Mouse (Mus musculus) kidney, postnatal 25 days (tissue): Measurements from ENCODE around the gene Zc3h7b.

Experiments used
- DNase-seq, 2 experiments: peaks; one replicate each; pipeline ENCODE4 v3.0.0; 2021; ENCODE audit warnings: mixed read lengths in 2 of 2

Zc3h7b gene

GRCm38 (mm10) chr15:81797861-81798260 is 53.0 kb downstream of the Zc3h7b start:
- DNase-seq: peak in 1 of 2 experiments; percentile 49

DNA sequence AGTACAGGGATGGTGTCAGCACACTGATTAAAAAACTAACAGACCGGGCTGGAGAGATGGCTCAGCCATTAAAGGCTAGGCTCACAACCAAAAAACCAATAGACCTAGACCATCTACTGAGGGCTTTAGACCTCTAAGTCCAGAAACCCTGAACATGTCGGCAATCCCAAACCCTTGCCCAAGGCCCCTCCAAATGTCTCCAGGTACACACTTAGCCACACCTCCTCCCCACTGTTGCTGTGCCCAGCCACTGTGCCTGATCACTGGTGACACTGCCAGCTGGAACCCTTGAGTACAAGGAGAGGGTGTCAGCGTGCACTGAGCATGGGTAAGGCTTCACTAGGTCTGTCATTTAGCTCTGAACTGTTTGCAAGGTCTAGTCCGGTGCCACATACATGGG is 53.6 kb downstream of the Zc3h7b start:
- peak; percentile 30 to 78 for DNase-seq

GRCm38 (mm10) chr15:81800391-81800790 is 55.5 kb downstream of the Zc3h7b start:
- DNase-seq: peak in 1 of 2 experiments; percentile 57

DNA sequence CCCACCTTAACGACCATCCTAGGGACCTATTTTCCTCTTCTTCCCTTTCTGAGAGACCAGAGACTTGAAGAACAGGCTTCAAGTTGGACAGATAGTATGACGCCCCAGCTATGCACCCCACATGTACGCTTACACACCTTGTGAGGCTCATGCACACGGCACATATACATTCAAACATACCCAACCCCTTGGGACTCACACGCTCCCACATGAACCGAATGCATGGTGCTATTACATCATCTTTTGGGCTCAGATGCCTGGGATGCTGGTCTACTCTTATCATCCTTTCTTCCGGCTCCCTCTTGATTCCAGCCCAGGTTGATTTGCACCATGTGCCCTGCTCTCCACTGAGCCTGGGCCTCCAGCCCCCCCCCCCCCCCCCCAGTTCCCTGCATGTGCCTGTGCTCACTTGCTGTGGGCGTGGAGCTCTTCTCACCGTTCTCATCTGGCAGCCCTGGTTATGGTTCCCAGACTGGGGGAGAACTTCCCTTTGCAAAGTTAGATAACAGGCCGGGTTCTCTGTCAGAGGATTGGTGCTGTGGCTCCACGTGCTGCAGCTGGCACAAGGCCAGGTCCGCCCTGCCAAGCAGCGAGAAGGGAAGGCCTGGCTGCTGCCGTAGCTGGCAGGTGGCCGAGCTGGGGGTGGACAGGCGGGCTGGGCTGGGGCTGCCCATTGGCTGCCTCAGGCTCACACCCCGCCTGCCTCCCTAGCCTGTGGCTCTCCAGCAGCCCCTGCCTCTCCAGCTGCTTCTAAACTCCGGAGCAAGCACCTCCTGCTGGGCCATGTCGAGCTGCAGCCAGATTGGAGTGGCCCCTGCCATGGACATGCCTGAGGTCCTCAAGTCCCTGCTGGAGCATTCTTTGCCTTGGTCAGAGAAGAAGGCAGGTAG is 57.4 kb downstream of the Zc3h7b start, which contains the start of gene Tef:
Gene Tef (plus strand): TSS at position 421 of the 890 bp plus-strand sequence.
- peak; percentile 100 for DNase-seq

DNA sequence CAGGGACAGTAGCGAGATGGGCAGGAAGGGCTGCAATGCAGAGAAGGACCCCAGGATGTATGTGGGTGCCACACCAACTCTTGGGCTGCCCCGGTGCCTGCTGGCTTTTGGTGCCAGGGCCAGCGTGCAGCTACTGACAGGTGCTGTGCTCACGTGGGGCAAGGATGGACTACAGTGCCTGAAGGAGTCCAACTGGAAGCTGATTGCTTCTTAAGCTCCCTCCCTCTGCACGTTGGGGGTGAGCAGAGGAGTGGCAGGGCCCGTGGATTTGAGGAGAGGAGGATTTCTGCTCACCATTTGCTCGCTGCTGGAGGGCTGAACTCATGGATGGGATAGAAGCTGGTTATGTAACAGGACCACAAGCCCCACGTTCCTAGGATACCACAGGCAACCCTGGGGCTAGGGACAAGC is 58.1 kb downstream of the Zc3h7b start:
- DNase-seq: peak; percentile 67 to 91

- DNase-seq: no peak
Observed at GRCm38 (mm10) chr15:81803425-81803951, 58.6 kb downstream of the Zc3h7b start.

- no peak for DNase-seq
Observed at GRCm38 (mm10) chr15:81804172-81804571, 59.3 kb downstream of the Zc3h7b start.

GRCm38 (mm10) chr15:81804883-81805282 is 60.0 kb downstream of the Zc3h7b start:
- DNase-seq: no peak

GRCm38 (mm10) chr15:81805624-81806023 is 60.8 kb downstream of the Zc3h7b start:
- peak; percentile 79 to 84 for DNase-seq

GRCm38 (mm10) chr15:81806621-81807404 is 62.0 kb downstream of the Zc3h7b start:
- peak; percentile 79 to 85 for DNase-seq

DNA sequence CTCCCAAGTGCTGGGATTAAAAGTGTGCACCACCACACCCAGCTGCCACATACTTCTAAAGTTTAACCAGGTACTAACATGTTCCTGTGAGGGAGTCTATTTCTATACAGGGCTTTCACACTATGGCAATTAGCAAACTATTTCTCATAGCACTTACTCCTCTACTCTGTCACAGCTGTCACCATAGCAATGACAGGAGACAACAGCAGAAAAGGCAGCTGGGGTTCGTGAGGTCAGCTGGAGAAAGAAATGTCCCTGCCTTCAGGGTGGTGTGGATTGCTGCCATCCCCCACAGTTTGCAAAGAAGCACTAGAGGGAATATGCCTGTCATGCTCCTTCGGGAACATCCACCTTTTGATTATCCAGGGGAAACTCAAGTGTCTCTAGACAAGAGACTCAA is 63.9 kb downstream of the Zc3h7b start:
- DNase-seq: no peak

DNA sequence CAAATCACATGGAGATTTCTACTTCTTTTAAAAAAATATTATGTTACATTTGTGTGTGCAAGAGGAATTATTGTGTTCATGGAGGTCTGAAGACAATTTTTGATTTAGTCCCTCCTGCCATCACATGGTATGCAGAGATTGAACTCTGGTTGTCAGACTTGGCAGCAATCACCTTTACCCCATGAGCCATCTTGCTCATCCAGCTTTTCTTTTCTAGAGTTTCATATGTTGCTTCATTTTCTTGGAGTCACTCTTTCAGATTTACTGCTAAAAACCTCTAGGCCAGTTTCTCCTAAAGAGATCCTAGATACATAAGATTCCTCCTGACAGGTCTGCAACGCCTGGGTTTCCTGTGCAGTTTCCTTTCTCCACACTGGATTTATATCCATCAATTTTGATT is 64.7 kb downstream of the Zc3h7b start:
- no peak for DNase-seq

DNA sequence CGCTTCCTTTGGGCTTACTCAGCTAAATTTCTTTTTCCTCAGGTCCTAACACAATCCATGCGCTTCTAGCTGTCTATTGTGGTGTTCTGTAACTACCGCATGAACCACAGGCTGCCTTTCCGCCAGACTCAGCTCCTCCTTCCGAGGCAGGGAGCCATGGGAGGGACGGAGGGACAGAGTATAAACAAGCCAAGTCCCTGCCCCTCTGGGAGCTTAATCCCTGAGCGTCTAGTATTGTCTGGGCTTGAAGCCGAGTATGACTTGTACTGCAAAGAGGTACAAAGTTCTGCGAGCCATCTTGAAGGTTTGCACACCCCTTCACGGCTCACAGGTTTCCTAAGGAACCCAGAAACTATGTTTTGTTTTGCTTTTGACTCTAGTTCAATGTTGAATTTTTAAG is 65.3 kb downstream of the Zc3h7b start:
- DNase-seq: peak; percentile 93 to 97

GRCm38 (mm10) chr15:81810671-81811598 is 66.1 kb downstream of the Zc3h7b start:
- DNase-seq: peak; percentile 98 to 99

DNA sequence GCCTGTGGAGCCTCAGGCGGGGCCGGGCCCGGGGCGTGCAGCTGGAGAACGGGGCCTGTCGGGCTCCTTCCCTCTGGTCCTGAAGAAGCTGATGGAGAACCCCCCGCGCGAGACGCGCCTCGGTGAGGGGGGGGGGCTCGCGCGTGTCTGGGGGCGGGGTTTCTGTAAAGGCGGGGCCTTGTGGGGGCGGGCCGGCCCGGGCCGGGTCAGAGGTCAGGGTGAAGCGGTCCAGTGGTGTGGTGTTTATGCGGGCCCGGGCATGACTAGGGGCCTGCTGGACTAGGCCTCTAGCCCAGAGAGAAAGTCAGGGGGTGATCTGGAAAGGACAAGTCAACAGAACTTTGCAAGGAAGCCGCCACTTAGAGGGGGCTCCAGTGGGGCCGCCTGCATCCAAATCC is 66.7 kb downstream of the Zc3h7b start:
- peak; percentile 78 to 92 for DNase-seq

DNA sequence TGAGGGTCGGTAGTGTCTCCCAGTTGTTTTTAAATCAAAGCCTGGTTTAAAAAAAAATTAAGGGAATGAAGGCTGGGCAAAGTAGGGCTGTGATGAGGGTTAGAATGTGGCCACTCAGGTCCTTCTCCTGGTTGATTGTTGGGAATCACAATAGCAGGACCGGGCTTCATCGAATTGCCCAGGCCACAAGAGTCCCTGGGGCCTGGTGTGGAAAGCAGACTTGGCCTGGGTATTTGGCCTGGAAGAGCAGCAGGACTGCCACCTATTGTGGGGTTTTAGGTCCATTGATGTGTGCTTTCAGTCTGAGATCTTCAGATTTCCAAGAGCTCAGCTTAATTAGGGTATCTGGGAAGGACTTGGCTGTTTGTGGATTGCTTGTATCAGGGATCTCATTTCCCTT is 67.4 kb downstream of the Zc3h7b start:
- DNase-seq: no peak

DNA sequence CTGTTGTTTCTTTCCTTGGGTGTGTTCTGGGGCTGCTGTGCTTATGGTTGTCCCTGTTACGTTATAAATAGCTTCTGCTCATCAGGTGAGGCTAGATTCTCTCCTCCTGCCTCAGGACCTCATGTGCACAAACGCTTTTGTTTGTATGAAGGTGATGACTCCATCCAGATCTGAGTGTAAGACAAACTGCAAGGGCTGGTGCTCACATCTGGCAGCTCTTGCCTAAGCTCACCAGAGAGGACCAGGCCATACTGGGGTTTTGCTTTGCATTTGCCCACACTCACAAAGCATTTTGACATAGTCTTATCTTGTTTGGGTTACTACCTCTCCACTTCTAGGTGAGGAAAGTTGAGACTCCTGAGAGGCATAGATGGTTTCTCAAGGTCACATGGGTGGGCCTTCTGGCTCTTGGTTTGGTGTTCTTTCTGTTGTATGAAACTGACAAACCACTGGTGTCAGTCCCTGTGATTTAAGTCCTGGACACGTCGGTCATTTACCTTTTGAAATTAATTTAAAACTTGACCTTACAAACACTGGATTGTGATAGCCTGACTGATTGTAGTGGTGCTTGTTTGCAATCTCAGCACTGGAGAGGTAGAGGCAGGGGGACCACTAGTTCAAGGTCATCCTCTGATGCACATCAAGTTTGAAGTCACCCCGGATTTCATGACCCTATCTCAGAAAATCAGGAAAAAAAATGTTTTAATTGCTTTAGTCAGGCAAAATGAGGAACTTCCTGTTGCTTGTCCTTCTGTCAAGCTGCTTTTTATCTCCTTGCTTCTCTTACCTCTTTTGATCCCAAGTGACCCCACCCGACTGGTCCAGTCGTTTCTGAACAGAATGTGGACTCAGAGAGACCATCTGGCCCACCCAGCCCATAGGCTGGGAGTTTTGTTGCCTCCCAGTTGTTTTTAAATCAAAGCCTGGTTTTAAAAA is 68.1 kb downstream of the Zc3h7b start:
- no peak for DNase-seq

GRCm38 (mm10) chr15:81813986-81814705 is 69.3 kb downstream of the Zc3h7b start:
- DNase-seq: peak in 1 of 2 experiments; percentile 19

GRCm38 (mm10) chr15:81814716-81815370 is 70.0 kb downstream of the Zc3h7b start:
- peak in 1 of 2 experiments; percentile 54 for DNase-seq

GRCm38 (mm10) chr15:81818404-81818803 is 73.5 kb downstream of the Zc3h7b start:
- DNase-seq: no peak
